Mouse (Mus musculus) MEL (cell line): ENCODE results near the gene Zic2.

Experiments
- CTCF ChIP-seq, 3 experiments: IDR thresholded peaks in 2 of 3; conservative IDR thresholded peaks in 1 of 3; 2 replicates each; pipeline ENCODE4 v1.5.1; 2011 to 2012; ENCODE audit warnings: low read length in 3 of 3, low read depth in 2 of 3, mild to moderate bottlenecking in 2 of 3, improper control_type of control experiment in 1 of 3, inconsistent platforms in 1 of 3, mixed read lengths in 1 of 3, moderate library complexity in 1 of 3; ENCODE audit not compliant: control insufficient read depth in 1 of 3, insufficient read depth in 1 of 3, poor library complexity in 1 of 3, severe bottlenecking in 1 of 3
- MAFK ChIP-seq: IDR thresholded peaks from 2 replicates; pipeline ENCODE4 v1.6.1; 2011; ENCODE audit warnings: low read depth, mild to moderate bottlenecking, low read length, improper control_type of control experiment, borderline replicate concordance
- POLR2A ChIP-seq, 2 experiments: IDR thresholded peaks; 2 replicates each; pipeline ENCODE4 v1.6.1; 2011 to 2012; ENCODE audit warnings: low read length in 2 of 2, mild to moderate bottlenecking in 2 of 2, control low read depth in 1 of 2, improper control_type of control experiment in 1 of 2, low read depth in 1 of 2, moderate library complexity in 1 of 2; ENCODE audit not compliant: control insufficient read depth in 1 of 2, insufficient read depth in 1 of 2, poor library complexity in 1 of 2
- USF1 ChIP-seq: IDR thresholded peaks from 2 replicates; pipeline ENCODE4 v1.6.1; 2014; ENCODE audit warnings: low read depth, mild to moderate bottlenecking, inconsistent platforms, low read length, improper control_type of control experiment, moderate library complexity
- ZC3H11A ChIP-seq: IDR thresholded peaks from 2 replicates; pipeline ENCODE4 v1.6.1; 2012; ENCODE audit warnings: low read depth, mild to moderate bottlenecking, inconsistent platforms, low read length, improper control_type of control experiment

- TF ChIP-seq POLR2A (IDR thresholded peaks at IDR 0.05; ENCODE audit: control insufficient read depth in 1 of 2, insufficient read depth in 1 of 2, low read depth in 1 of 2, low read length in 2 of 2, poor library complexity in 1 of 2) (no peak), CTCF (IDR thresholded peaks at IDR 0.05 in 2 of 3, conservative IDR thresholded peaks at IDR 0.05 in 1 of 3; ENCODE audit: control insufficient read depth in 1 of 3, insufficient read depth in 1 of 3, low read depth in 2 of 3, low read length in 3 of 3, poor library complexity in 1 of 3, severe bottlenecking in 1 of 3) (no peak), MAFK (no peak), USF1 (no peak), ZC3H11A (no peak)
Measured at GRCm38 (mm10) chr14:122486611-122487010, 11.4 kb downstream of the Zic2 start.
